Mouse (Mus musculus) embryo, embryonic 10 days (tissue): ENCODE measurements at regions not wholly inside any gene's neighbourhood (a gene's known extent, or its start where the extent isn't known, plus 50 kb on each side); places are given as distances from the start of the nearest gene placed in this dataset.

ENCODE experiments used
- DNase-seq: peaks from one replicate; pipeline ENCODE4 v3.0.0-alpha.2; 2015; ENCODE audit warnings: low spot score

DNA sequence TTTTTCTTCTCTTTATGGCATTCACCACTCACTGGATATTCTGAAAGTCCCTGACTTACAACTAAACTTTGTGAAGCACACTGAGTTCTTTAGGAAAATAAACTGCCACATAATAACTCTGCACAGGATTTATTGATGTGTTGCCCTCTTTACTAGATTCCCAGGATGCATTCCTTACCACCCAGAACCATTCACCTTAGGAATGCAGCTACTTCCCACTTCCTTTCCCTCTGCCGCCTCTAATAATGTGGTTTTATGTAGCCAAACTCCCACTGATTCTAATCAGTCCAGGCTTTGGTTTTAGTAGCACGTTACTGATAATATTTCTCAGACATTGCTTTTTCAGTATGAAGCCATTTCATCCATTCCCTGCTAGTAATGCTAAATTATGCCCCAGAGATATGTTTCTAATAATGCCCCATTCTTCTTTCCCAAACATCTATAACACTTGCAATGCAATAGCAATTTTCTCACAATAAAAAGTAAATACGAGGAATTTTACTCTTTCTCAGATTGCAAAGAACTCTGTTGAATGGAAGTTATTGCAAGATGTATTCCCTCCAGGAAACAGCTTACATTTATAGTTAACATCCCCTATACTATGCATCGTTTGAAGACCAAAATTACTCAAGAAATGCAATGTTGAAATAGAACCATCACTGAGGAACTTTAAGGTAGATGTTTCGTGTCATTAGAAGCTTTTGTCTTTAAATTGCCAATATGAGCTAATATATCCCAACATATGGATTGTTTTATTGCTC is 145.2 kb upstream of the Zpld1 start:
- no peak for DNase-seq

- no peak for DNase-seq
These were observed 137.6 kb upstream of the Zpld1 start for GRCm38 (mm10) chr16:55435139-55435968.

- DNase-seq = no peak
These were observed 124.0 kb upstream of the Zpld1 start for GRCm38 (mm10) chr16:55421569-55422342.

- DNase-seq = no peak
These were observed 123.2 kb upstream of the Zpld1 start for GRCm38 (mm10) chr16:55420876-55421568.

- DNase-seq = no peak
These were observed 121.1 kb upstream of the Zpld1 start for GRCm38 (mm10) chr16:55418871-55419270.

DNA sequence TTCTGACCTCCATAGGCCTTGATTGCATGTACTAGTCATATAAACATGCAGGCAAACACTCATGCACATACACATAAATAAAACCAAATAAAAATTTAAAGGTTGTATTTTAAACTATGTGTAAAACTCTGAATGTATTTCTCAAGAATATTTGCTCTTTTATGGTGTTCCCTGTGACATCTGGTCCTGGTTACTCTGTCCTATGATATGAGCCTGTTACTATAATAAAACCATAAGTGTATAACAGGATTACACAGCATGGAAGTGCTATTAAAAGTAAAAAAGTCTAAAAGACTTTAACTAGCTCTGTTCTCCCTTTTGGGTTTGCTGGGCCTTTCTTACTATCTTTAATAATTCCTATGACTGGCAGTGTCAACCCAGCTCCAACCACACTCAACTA is 103.0 kb upstream of the Zpld1 start:
- no peak for DNase-seq

- DNase-seq = no peak
These were observed 97.1 kb upstream of the Zpld1 start for GRCm38 (mm10) chr16:55394864-55395263.

DNA sequence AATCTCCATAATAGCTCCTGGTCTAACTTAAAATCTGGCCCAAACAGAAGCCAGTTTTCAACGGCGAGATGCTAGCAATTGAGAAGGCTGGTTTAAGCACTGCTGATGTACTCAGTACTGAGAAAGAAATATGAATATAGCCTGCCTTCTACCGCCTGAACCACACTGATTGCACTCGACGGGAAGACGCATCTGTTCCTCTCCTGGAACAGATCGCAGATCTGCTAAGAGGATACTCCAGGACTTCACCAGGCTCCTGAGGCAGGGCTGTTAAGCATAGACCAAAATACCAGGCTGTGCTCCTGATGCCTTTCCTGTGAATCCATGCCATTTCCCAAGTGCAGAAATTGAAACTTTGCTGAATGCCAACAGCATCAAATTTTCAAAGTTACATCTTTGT is 92.6 kb upstream of the Zpld1 start:
- no peak for DNase-seq

GRCm38 (mm10) chr16:55379996-55380395 is 82.2 kb upstream of the Zpld1 start:
- no peak for DNase-seq

DNA sequence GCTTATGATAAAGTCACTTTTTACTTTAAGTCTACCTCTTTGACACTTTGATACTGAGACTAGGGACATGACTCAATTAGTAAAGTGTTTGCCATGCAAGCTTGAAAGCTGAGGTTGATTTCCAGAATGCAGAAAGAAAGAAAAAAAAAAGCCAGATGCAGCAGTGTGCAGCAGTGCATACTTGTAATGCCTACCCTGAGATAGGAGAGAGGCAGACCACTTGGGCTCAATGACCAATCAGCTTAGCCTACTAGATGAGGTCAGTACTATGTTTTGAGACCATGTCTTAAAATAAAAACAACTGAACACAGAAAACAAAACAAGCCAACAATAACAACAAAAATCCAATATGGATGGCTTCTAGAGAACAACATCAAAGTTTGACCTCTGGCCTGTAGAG is 81.4 kb upstream of the Zpld1 start:
- DNase-seq = no peak

DNA sequence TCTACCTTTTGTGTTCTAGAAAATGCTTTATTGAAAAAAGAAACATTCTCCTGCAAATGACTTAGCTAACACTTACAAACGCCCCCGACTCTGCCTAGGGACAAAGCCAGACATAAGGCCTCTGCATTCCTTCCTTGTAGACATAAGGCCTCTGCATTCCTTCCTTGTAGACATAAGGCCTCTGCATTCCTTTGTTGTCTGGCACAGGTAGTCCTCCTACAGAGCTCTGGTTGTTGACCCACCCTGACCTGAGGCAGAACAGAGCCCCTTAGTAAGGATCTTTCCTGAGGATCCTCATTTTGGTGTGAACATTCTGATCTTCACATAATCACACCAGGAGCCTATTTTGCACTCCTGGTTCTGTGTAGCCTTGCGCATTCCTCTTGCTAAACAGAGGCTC is 80.9 kb upstream of the Zpld1 start:
- DNase-seq = peak; percentile 9

DNA sequence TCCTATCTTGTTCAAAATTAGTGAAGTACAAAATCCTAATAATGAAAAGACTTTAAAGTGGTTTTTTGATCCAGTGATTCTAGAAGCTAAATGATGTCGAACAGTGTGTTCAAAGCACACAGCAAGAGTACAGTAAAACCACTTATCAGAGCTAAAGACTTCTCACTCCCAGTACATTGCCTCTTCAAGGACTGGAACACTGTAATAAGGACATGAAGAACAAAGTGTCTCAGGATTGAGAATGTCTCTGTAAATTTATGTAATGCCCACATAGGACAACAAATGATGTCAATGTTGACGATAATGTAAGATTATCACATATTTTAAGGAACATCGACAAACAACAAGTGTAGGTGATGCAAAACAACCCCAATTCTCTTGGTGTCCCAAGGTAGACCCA is 78.1 kb upstream of the Zpld1 start:
- DNase-seq = no peak

DNA sequence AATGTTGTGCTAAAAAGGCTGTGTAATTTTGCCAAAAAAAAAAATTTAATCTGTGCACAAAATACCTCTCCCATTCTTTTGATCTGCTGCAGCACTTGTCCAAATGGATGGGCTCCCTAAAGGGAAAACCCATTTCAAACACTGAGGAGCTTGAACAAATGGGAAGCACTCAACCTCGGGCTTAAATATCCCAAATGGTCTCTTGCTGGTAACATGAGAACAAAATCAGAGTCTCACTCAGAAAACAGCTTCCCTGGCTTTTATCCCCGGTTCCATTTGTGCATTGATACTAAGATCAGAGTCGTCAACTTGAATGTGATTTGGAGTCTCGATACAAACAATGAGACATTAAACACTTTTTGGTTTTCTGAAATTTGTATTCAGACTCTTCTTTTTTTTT is 59.9 kb upstream of the Zpld1 start:
- DNase-seq = no peak

GRCm38 (mm10) chr16:55356097-55356496 is 58.3 kb upstream of the Zpld1 start:
- DNase-seq = no peak
